Mouse (Mus musculus) MEL (cell line): ENCODE results near the gene Accsl. TPM values are rescaled to one million over a fixed set of nuclear protein-coding genes. Genes with fewer than 3 reads are reported as not detected.
A peak's percentile ranks its signal among the peaks of the same experiment; 100 is the strongest.

Source experiments
- DNase-seq: peaks from one replicate; pipeline ENCODE4 v3.0.0; 2011; ENCODE audit warnings: low read depth, low spot score
- H3K27ac ChIP-seq: 2 replicates; pipeline ENCODE4 v1.5.1; 2012; ENCODE audit warnings: low read depth, mild to moderate bottlenecking, control low read depth, low read length, moderate library complexity; ENCODE audit not compliant: control insufficient read depth
- H3K27me3 ChIP-seq, 2 experiments: fragments of 150-350 bp in 1 of 2; sonication (generic) in 1 of 2; 2 replicates each; pipeline ENCODE4 v1.6.1; 2012; ENCODE audit warnings: low read length in 2 of 2, mild to moderate bottlenecking in 2 of 2, improper control_type of control experiment in 1 of 2, moderate library complexity in 1 of 2; ENCODE audit not compliant: insufficient read depth in 2 of 2, control insufficient read depth in 1 of 2
- H3K36me3 ChIP-seq, 2 experiments: 2 replicates each; pipeline ENCODE4 v1.6.1; 2012 to 2014; ENCODE audit warnings: low read length in 2 of 2, improper control_type of control experiment in 1 of 2, inconsistent platforms in 1 of 2, mild to moderate bottlenecking in 1 of 2; ENCODE audit not compliant: insufficient read depth in 2 of 2, control insufficient read depth in 1 of 2
- H3K4me1 ChIP-seq, 2 experiments: fragments of 150-350 bp in 1 of 2; sonication (generic) in 1 of 2; 2 replicates each; pipeline ENCODE4 v1.6.1; 2012; ENCODE audit warnings: low read length in 2 of 2, improper control_type of control experiment in 1 of 2, mild to moderate bottlenecking in 1 of 2; ENCODE audit not compliant: insufficient read depth in 2 of 2, control insufficient read depth in 1 of 2
- H3K4me3 ChIP-seq, 2 experiments: fragments of 150-350 bp in 1 of 2; sonication (generic) in 1 of 2; 2 replicates each; pipeline ENCODE4 v1.5.1; 2012; ENCODE audit warnings: low read depth in 2 of 2, low read length in 2 of 2, mild to moderate bottlenecking in 2 of 2, moderate library complexity in 2 of 2, control low read depth in 1 of 2, improper control_type of control experiment in 1 of 2; ENCODE audit not compliant: control insufficient read depth in 1 of 2, insufficient read depth in 1 of 2
- H3K79me2 ChIP-seq: 2 replicates; pipeline ENCODE4 v1.6.1; 2012; ENCODE audit warnings: mild to moderate bottlenecking, low read length, moderate library complexity; ENCODE audit not compliant: control insufficient read depth, poor library complexity, insufficient read depth
- H3K9ac ChIP-seq: 2 replicates; pipeline ENCODE4 v1.6.1; 2012; ENCODE audit warnings: low read depth, mild to moderate bottlenecking, control low read depth, low read length, moderate library complexity; ENCODE audit not compliant: control insufficient read depth, poor library complexity, severe bottlenecking
- H3K9me3 ChIP-seq: fragments of 150-350 bp; sonication (generic); replicated peaks from 2 replicates; pipeline ENCODE4 v1.6.1; 2012; ENCODE audit warnings: mild to moderate bottlenecking, low read length, improper control_type of control experiment, moderate library complexity; ENCODE audit not compliant: insufficient read depth
- BHLHE40 ChIP-seq: IDR thresholded peaks from 2 replicates; pipeline ENCODE4 v1.6.1; 2012; ENCODE audit warnings: low read depth, mild to moderate bottlenecking, inconsistent platforms, low read length, improper control_type of control experiment, borderline replicate concordance
- CHD1 ChIP-seq: IDR thresholded peaks from 2 replicates; pipeline ENCODE4 v1.6.1; 2012; ENCODE audit warnings: low read depth, mild to moderate bottlenecking, inconsistent platforms, low read length, improper control_type of control experiment
- CTCF ChIP-seq, 3 experiments: IDR thresholded peaks in 2 of 3; conservative IDR thresholded peaks in 1 of 3; 2 replicates each; pipeline ENCODE4 v1.5.1; 2011 to 2012; ENCODE audit warnings: low read length in 3 of 3, low read depth in 2 of 3, mild to moderate bottlenecking in 2 of 3, improper control_type of control experiment in 1 of 3, inconsistent platforms in 1 of 3, mixed read lengths in 1 of 3, moderate library complexity in 1 of 3; ENCODE audit not compliant: control insufficient read depth in 1 of 3, insufficient read depth in 1 of 3, poor library complexity in 1 of 3, severe bottlenecking in 1 of 3
- E2F4 ChIP-seq: IDR thresholded peaks from 2 replicates; pipeline ENCODE4 v1.6.1; 2011; ENCODE audit warnings: low read depth, low read length, improper control_type of control experiment, borderline replicate concordance
- EP300 ChIP-seq, 2 experiments: IDR thresholded peaks; 2 replicates each; pipeline ENCODE4 v1.6.1; 2011; ENCODE audit warnings: improper control_type of control experiment in 2 of 2, low read length in 2 of 2, low read depth in 1 of 2, mild to moderate bottlenecking in 1 of 2
- GABPA ChIP-seq: IDR thresholded peaks from 2 replicates; pipeline ENCODE4 v1.6.1; 2012; ENCODE audit warnings: low read depth, mild to moderate bottlenecking, inconsistent platforms, low read length, improper control_type of control experiment, moderate library complexity
- GATA1 ChIP-seq: IDR thresholded peaks from 2 replicates; pipeline ENCODE4 v1.6.1; 2011; ENCODE audit warnings: low read depth, low read length, improper control_type of control experiment
- MEF2A ChIP-seq: IDR thresholded peaks from 2 replicates; pipeline ENCODE4 v1.6.1; 2014; ENCODE audit warnings: low read depth, mild to moderate bottlenecking, inconsistent platforms, low read length, improper control_type of control experiment; ENCODE audit not compliant: poor library complexity, insufficient replicate concordance, severe bottlenecking; ENCODE audit errors: extremely low read depth
- POLR2AphosphoS2 ChIP-seq: IDR thresholded peaks from 2 replicates; pipeline ENCODE4 v1.6.1; 2011; ENCODE audit warnings: low read length, improper control_type of control experiment
- POLR2AphosphoS5 ChIP-seq: IDR thresholded peaks from 2 replicates; pipeline ENCODE4 v1.6.1; 2012; ENCODE audit warnings: low read depth, borderline replicate concordance, mild to moderate bottlenecking, inconsistent platforms, low read length, moderate library complexity, mixed read lengths
- RAD21 ChIP-seq: IDR thresholded peaks from 2 replicates; pipeline ENCODE4 v1.6.1; 2011; ENCODE audit warnings: mild to moderate bottlenecking, low read depth, low read length, improper control_type of control experiment
- RCOR1 ChIP-seq: IDR thresholded peaks from 2 replicates; pipeline ENCODE4 v1.6.1; 2012; ENCODE audit warnings: low read depth, mild to moderate bottlenecking, inconsistent platforms, low read length, improper control_type of control experiment
- TAL1 ChIP-seq: IDR thresholded peaks from 2 replicates; pipeline ENCODE4 v1.6.1; 2012; ENCODE audit warnings: mild to moderate bottlenecking, inconsistent platforms, low read length, moderate library complexity, mixed read lengths
- USF2 ChIP-seq, 2 experiments: IDR thresholded peaks; 2 replicates each; pipeline ENCODE4 v1.6.1; 2011 to 2012; ENCODE audit warnings: improper control_type of control experiment in 2 of 2, low read length in 2 of 2, borderline replicate concordance in 1 of 2, inconsistent platforms in 1 of 2, low read depth in 1 of 2, mild to moderate bottlenecking in 1 of 2; ENCODE audit not compliant: insufficient read depth in 1 of 2
- polyA plus RNA-seq, 2 experiments: library from polyadenylated mRNA; stranded (reverse) in 1 of 2; unstranded in 1 of 2; fragments of >175 nt in 1 of 2; fragments of >200 nt in 1 of 2; gene quantifications; 2 replicates each; pipeline versions ENCODE4 v1.2.1 to v1.2.4; 2012; ENCODE audit warnings: low replicate concordance in 2 of 2, low read depth in 1 of 2; ENCODE audit not compliant: insufficient read length in 2 of 2, insufficient read depth in 1 of 2, missing spikeins in 1 of 2
- total RNA-seq: library from RNA; depleted of rRNA; stranded (reverse); fragments of 300-350 nt; gene quantifications from 2 replicates; pipeline ENCODE4 v1.2.3, GENCODE M21; 2012

The Accsl gene
- total and polyA plus RNA-seq, 3 experiments: not detected

GRCm38 (mm10) chr2:93841349-93841748 lies 27.6 kb downstream of the Accsl start:
- Histone ChIP-seq H3K79me2 (no peaks in the 10 kb centered on the region), H3K4me1 (peaks cover 0 to 9% of the 10 kb centered on the region in 2 experiments; a peak in 2 of 4 replicates), H3K27ac (no peak overlapping the region), H3K9me3 (no peaks in the 10 kb centered on the region), H3K9ac (no peak overlapping the region), H3K36me3 (peaks cover 0 to 8% of the 10 kb centered on the region in 2 experiments; a peak in 1 of 4 replicates), H3K27me3 (no peaks in the 10 kb centered on the region), H3K4me3 (no peak overlapping the region)
- no peak for TF ChIP-seq MEF2A
- TF ChIP-seq E2F4: no peak
- peak; percentile 77 for TF ChIP-seq RCOR1
- TF ChIP-seq EP300 (IDR thresholded peaks at IDR 0.05; ENCODE audit: low read depth in 1 of 2, low read length in 2 of 2): 0 out of 4 replicates have a peak, but pooled peaks of 1 of the 2 experiments have one; percentile 16
- TF ChIP-seq GATA1: peak; percentile 47; the same call in 1 of the 2 replicates
- 0 out of 2 replicates have a peak, but pooled peaks have one; percentile 11 for TF ChIP-seq TAL1
- DNase-seq: peak; percentile 48

GRCm38 (mm10) chr2:93840109-93840508 lies 28.8 kb downstream of the Accsl start:
- TF ChIP-seq USF2 (IDR thresholded peaks at IDR 0.05; ENCODE audit: borderline replicate concordance in 1 of 2, insufficient read depth in 1 of 2, low read depth in 1 of 2, low read length in 2 of 2) (no peak), CHD1 (no peak), GABPA (no peak), POLR2AphosphoS2 (no peak)
- H3K4me3 ChIP-seq: no peak overlapping the region
- no peaks in the 10 kb centered on the region for H3K79me2 ChIP-seq
- no peak overlapping the region for H3K27ac ChIP-seq
- H3K9ac ChIP-seq: no peak overlapping the region
- H3K4me1 ChIP-seq: peaks cover 0 to 9% of the 10 kb centered on the region in 2 experiments; a peak in 2 of 4 replicates
- no peak for DNase-seq
- no peaks in the 10 kb centered on the region for H3K9me3 ChIP-seq
- peaks cover 0 to 8% of the 10 kb centered on the region in 2 experiments; a peak in 1 of 4 replicates for H3K36me3 ChIP-seq
- H3K27me3 ChIP-seq: no peaks in the 10 kb centered on the region

GRCm38 (mm10) chr2:93838931-93839330 lies 30.0 kb downstream of the Accsl start:
- no peaks in the 10 kb centered on the region; a peak in 1 of 4 replicates for H3K27me3 ChIP-seq
- no peak overlapping the region for H3K9ac ChIP-seq
- peaks cover 0 to 8% of the 10 kb centered on the region in 2 experiments; a peak in 1 of 4 replicates for H3K36me3 ChIP-seq
- no peak overlapping the region for H3K27ac ChIP-seq
- TF ChIP-seq POLR2AphosphoS5 (no peak), RAD21 (no peak), BHLHE40 (no peak), CTCF (IDR thresholded peaks at IDR 0.05 in 2 of 3, conservative IDR thresholded peaks at IDR 0.05 in 1 of 3; ENCODE audit: control insufficient read depth in 1 of 3, insufficient read depth in 1 of 3, low read depth in 2 of 3, low read length in 3 of 3, poor library complexity in 1 of 3, severe bottlenecking in 1 of 3) (no peak)
- H3K9me3 ChIP-seq: no peaks in the 10 kb centered on the region
- H3K79me2 ChIP-seq: no peaks in the 10 kb centered on the region
- H3K4me3 ChIP-seq: no peak overlapping the region
- DNase-seq: no peak
- H3K4me1 ChIP-seq: peaks cover 0 to 9% of the 10 kb centered on the region in 2 experiments; a peak in 2 of 4 replicates
